Mouse (Mus musculus): ENCODE measurements at regions not wholly inside any gene's neighbourhood (a gene's known extent, or its start where the extent isn't known, plus 50 kb on each side); places are given as distances from the start of the nearest gene placed in this dataset.
A peak's percentile ranks its signal among the peaks of the same experiment; 100 is the strongest.

- DNase-seq = no peak
Observed at GRCm38 (mm10) chr3:140061769-140062381, 856.4 kb downstream of the Stpg2 start.

GRCm38 (mm10) chr3:140062880-140063279 is 857.4 kb downstream of the Stpg2 start:
- DNase-seq = no peak

GRCm38 (mm10) chr3:140084333-140084732 is 878.8 kb downstream of the Stpg2 start:
- DNase-seq = no peak

GRCm38 (mm10) chr3:140085385-140085784 is 879.9 kb downstream of the Stpg2 start:
- DNase-seq = no peak

- no peak for DNase-seq
Observed at GRCm38 (mm10) chr3:140088019-140088418, 882.5 kb downstream of the Stpg2 start.

- no peak for DNase-seq
Observed at GRCm38 (mm10) chr3:140091900-140092299, 886.4 kb downstream of the Stpg2 start.

- DNase-seq = no peak
Observed at GRCm38 (mm10) chr3:140096854-140097540, 891.5 kb downstream of the Stpg2 start.

GRCm38 (mm10) chr3:140109401-140109800 is 903.9 kb downstream of the Stpg2 start:
- no peak for DNase-seq

GRCm38 (mm10) chr3:140111414-140112172 is 906.1 kb downstream of the Stpg2 start:
- no peak for DNase-seq

- no peak for DNase-seq
Observed at GRCm38 (mm10) chr3:140115116-140115515, 909.6 kb downstream of the Stpg2 start.

- no peak for DNase-seq
Observed at GRCm38 (mm10) chr3:140127310-140127709, 921.8 kb downstream of the Stpg2 start.

GRCm38 (mm10) chr3:140129065-140129778 is 923.7 kb downstream of the Stpg2 start:
- DNase-seq = peak; percentile 8

- no peak for DNase-seq
Observed at GRCm38 (mm10) chr3:140143900-140144299, 938.4 kb downstream of the Stpg2 start.

GRCm38 (mm10) chr3:140147158-140147933 is 941.9 kb downstream of the Stpg2 start:
- peak; percentile 19 for DNase-seq

- DNase-seq = no peak
Observed at GRCm38 (mm10) chr3:140150530-140150951, 945.0 kb downstream of the Stpg2 start.

- DNase-seq = peak; percentile 90
Observed at GRCm38 (mm10) chr3:140179471-140179870, 974.0 kb downstream of the Stpg2 start.

- no peak for DNase-seq
Observed at GRCm38 (mm10) chr3:140182690-140183089, 977.2 kb downstream of the Stpg2 start.

GRCm38 (mm10) chr3:140184899-140185525 is 979.5 kb downstream of the Stpg2 start:
- DNase-seq = no peak

GRCm38 (mm10) chr3:140205914-140206313 is 1000.4 kb downstream of the Stpg2 start:
- no peak for DNase-seq

GRCm38 (mm10) chr3:140221478-140221877 is 990.7 kb downstream of the Pdha2 start:
- DNase-seq = no peak

- no peak for DNase-seq
Observed at GRCm38 (mm10) chr3:140230712-140231111, 981.4 kb downstream of the Pdha2 start.

GRCm38 (mm10) chr3:140233144-140233543 is 979.0 kb downstream of the Pdha2 start:
- no peak for DNase-seq
